Mouse (Mus musculus) macrophage (primary cell): ENCODE data around the gene Hk1. TPM values are rescaled to one million over a fixed set of nuclear protein-coding genes. Genes with fewer than 3 reads are reported as not detected.

Experiments used
- H3K27ac ChIP-seq: fragments of 350-480 bp; formaldehyde crosslinking; 2 replicates; pipeline ENCODE4 v1.9.0; 2021
- H3K36me3 ChIP-seq: fragments of 350-480 bp; formaldehyde crosslinking; 2 replicates; pipeline ENCODE4 v1.9.0; 2021; ENCODE audit errors: inconsistent target
- H3K4me3 ChIP-seq: fragments of 350-480 bp; formaldehyde crosslinking; 2 replicates; pipeline ENCODE4 v1.9.0; 2021; ENCODE audit errors: inconsistent target
- H3K79me2 ChIP-seq: fragments of 350-480 bp; formaldehyde crosslinking; 2 replicates; pipeline ENCODE4 v1.9.0; 2021; ENCODE audit errors: inconsistent target
- WGBS: methylation state at CpG from one replicate; pipeline ENCODE4 v1.1.7; 2026; ENCODE audit warnings: inconsistent platforms; ENCODE audit not compliant: missing documents; 5-methylcytosine and 5-hydroxymethylcytosine counted together
- polyA plus RNA-seq: library from polyadenylated mRNA; stranded (reverse); fragments of 250-400 nt; gene quantifications from 3 replicates; pipeline ENCODE4 v1.2.4, GENCODE M21; 2018; ENCODE audit warnings: inconsistent platforms

Hk1 gene
- polyA plus RNA-seq, 1 experiment from 2014 or later: 62.1 TPM

DNA sequence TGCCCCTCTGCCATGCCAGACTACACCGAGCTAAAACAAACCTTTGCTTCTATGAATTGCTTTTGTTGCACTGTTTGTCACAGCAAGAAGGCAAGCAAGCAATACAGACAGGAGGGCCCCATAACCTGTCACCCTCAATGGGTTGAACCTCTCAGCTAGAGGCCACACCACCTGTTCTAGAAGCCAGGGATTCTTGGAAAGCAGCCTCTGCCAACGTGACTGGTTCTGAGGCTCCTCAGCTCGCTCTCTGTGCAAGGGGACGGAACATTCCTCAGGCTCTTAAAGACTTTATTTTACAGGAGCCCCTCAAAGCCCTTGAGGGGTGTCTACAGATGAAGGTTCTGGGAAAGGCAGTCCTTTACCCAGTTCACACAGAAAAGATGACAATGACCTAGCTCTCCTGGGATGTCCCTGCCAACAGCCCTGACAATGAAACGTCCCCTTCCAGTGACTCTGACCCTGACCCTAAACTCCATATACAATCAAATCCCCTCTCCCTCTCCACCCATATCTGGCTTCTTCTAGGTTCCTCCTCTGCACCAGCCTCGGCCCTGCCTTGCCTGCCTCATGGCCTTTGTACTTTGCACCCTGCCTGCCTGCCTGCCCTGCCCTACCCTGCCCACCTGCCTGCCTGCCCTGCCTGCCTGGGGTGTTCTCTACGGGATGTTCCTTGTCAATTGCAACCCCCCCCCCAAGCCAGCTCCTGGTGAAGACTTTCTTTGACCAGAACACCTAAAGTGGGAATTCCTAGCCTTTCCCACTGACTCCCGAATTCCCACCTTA lies 158.8 kb downstream of the Hk1 start:
- Histone ChIP-seq H3K27ac (no peak overlapping the region), H3K36me3 (no peaks in the 10 kb centered on the region), H3K4me3 (no peak overlapping the region), H3K79me2 (no peaks in the 10 kb centered on the region)
- WGBS: 92% methylated on average over 8 of the region's 8 CpGs

Other genes starting within 250 kb of the Hk1 start
- not detected in 3 replicates for gene Neurog3, start 246.8 kb downstream of the Hk1 start, polyA plus RNA-seq
- not detected in 3 replicates for gene Fam241b, start 236.0 kb downstream of the Hk1 start, polyA plus RNA-seq
- gene Tspan15, start 148.7 kb downstream of the Hk1 start, polyA plus RNA-seq: not detected in 3 replicates
- not detected in 3 replicates for gene Tacr2, start 127.5 kb downstream of the Hk1 start, polyA plus RNA-seq
- not detected in 3 replicates for gene Hkdc1, start 42.6 kb upstream of the Hk1 start, polyA plus RNA-seq
- gene 4930507D05Rik, start 69.6 kb upstream of the Hk1 start, polyA plus RNA-seq: 0.26 TPM in 1 of 3 replicates, not detected in the others
- 9.8 to 13.0 TPM (median 12.9 TPM) in 3 replicates for gene Supv3l1, start 69.8 kb upstream of the Hk1 start, polyA plus RNA-seq
- gene Vps26a, start 106.9 kb upstream of the Hk1 start, polyA plus RNA-seq: 167 to 346 TPM (median 178 TPM) in 3 replicates
- 240 to 438 TPM (median 289 TPM) in 3 replicates for gene Srgn, start 147.5 kb upstream of the Hk1 start, polyA plus RNA-seq
- gene Kif1bp, start 198.5 kb upstream of the Hk1 start, polyA plus RNA-seq: 28.5 to 32.9 TPM (median 28.8 TPM) in 3 replicates
- gene Ddx21, start 222.4 kb upstream of the Hk1 start, polyA plus RNA-seq: 29.8 to 93.3 TPM (median 43.4 TPM) in 3 replicates